Mouse (Mus musculus): Measurements from ENCODE around the gene Epha7. TPM values are rescaled to one million over a fixed set of nuclear protein-coding genes. Genes with fewer than 3 reads are reported as not detected.

Gene Epha7
- polyA plus RNA-seq (2012; fragmentation: generic; extraction: Trizol) = 0.94 TPM

GRCm38 (mm10) chr4:28812691-28813289 lies at the start of gene Epha7:
Gene Epha7 (plus strand): TSS chr4:28813131.
- H3K27me3 ChIP-seq (ENCODE audit: control insufficient read depth, insufficient read depth, insufficient read length) = no peaks in the 10 kb centered on the region
- TF ChIP-seq POLR2A (IDR thresholded peaks at IDR 0.05; ENCODE audit: insufficient read length, low read depth) = peak; percentile 73
- peak; percentile 82 for TF ChIP-seq POLR2AphosphoS2 (IDR thresholded peaks at IDR 0.05; ENCODE audit: insufficient read length, low read depth)
- no peak for TF ChIP-seq MAX (IDR thresholded peaks at IDR 0.05; ENCODE audit: low read depth)
- TF ChIP-seq MYOG (IDR thresholded peaks at IDR 0.05; ENCODE audit: control insufficient read depth in 1 of 3, insufficient read depth in 1 of 3, insufficient read length in 2 of 3, low read depth in 2 of 3) = peak in 1 of 3 experiments; percentile 19
- no peak for TF ChIP-seq REST (IDR thresholded peaks at IDR 0.05; ENCODE audit: insufficient read depth, insufficient read length)
- TF ChIP-seq E2F4 (IDR thresholded peaks at IDR 0.05; ENCODE audit: insufficient read depth) = no peak
- no peak for TF ChIP-seq USF1 (IDR thresholded peaks at IDR 0.05; ENCODE audit: low read depth)
- TF ChIP-seq CEBPB (IDR thresholded peaks at IDR 0.05; ENCODE audit: insufficient read depth, poor library complexity, severe bottlenecking) = no peak
- no peak for TF ChIP-seq TCF12 (IDR thresholded peaks at IDR 0.05; ENCODE audit: insufficient read depth, poor library complexity, severe bottlenecking)
- no peak for TF ChIP-seq MYOD1 (IDR thresholded peaks at IDR 0.05; ENCODE audit: control insufficient read depth in 1 of 3, insufficient read length in 2 of 3, low read depth in 2 of 3)
- peak; percentile 19 for TF ChIP-seq SRF (IDR thresholded peaks at IDR 0.05; ENCODE audit: control insufficient read depth, insufficient read length, low read depth)
- peak; percentile 44 for TF ChIP-seq TCF3 (IDR thresholded peaks at IDR 0.05; ENCODE audit: insufficient read length, low read depth)
- H3K79me2 ChIP-seq (ENCODE audit: control insufficient read depth, insufficient read depth) = no peaks in the 10 kb centered on the region
- peak within 1 kb of the TSS; percentile 34 for H3ac ChIP-seq (ENCODE audit: control insufficient read depth, insufficient read length)
- H3K4me2 ChIP-seq (ENCODE audit: low read depth) = peak within 1 kb of the TSS; percentile 88
- H3K36me3 ChIP-seq (ENCODE audit: control insufficient read depth, insufficient read depth) = no peaks in the 10 kb centered on the region
- H3K4me3 ChIP-seq = peak within 1 kb of the TSS; percentile 51

- Histone ChIP-seq H3K4me2 (ENCODE audit: low read depth) (no peak overlapping the region), H3K27me3 (ENCODE audit: control insufficient read depth, insufficient read depth, insufficient read length) (no peaks in the 10 kb centered on the region)
- TF ChIP-seq MAX (IDR thresholded peaks at IDR 0.05; ENCODE audit: low read depth) = no peak
- no peak for TF ChIP-seq TCF12 (IDR thresholded peaks at IDR 0.05; ENCODE audit: insufficient read depth, poor library complexity, severe bottlenecking)
- no peak for TF ChIP-seq CEBPB (IDR thresholded peaks at IDR 0.05; ENCODE audit: insufficient read depth, poor library complexity, severe bottlenecking)
- TF ChIP-seq TCF3 (IDR thresholded peaks at IDR 0.05; ENCODE audit: insufficient read length, low read depth) = no peak
- TF ChIP-seq MYOG (IDR thresholded peaks at IDR 0.05; ENCODE audit: control insufficient read depth in 1 of 3, insufficient read depth in 1 of 3, insufficient read length in 2 of 3, low read depth in 2 of 3) = no peak
Measured at GRCm38 (mm10) chr4:28783961-28784360, 29.0 kb upstream of the Epha7 start.

DNA sequence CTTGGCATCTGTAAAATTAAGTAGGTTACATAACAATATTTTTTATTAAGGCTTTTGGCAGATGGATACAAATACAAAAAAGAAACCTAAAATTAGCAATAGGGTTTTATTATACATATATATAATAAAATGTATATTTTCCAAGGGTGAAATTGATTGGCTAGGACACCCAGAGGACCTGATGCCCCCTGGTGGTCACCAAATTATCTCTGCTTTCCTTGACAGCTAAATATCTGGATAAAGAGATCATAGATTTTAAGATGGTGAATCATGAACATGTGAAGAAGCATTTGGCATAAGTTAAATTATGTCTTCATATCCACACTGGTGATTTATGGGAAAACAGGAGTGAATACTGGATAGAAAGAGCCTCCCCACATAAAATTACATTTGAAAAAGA lies 4.1 kb upstream of the Epha7 start:
- H3K36me3 ChIP-seq (ENCODE audit: control insufficient read depth, insufficient read depth) = no peaks in the 10 kb centered on the region
- H3K27me3 ChIP-seq (ENCODE audit: control insufficient read depth, insufficient read depth, insufficient read length) = no peaks in the 10 kb centered on the region
- H3ac ChIP-seq (ENCODE audit: control insufficient read depth, insufficient read length) = no peak overlapping the region
- H3K4me3 ChIP-seq = no peak overlapping the region
- no peak overlapping the region for H3K4me2 ChIP-seq (ENCODE audit: low read depth)
- no peaks in the 10 kb centered on the region for H3K79me2 ChIP-seq (ENCODE audit: control insufficient read depth, insufficient read depth)
- TF ChIP-seq USF1 (IDR thresholded peaks at IDR 0.05; ENCODE audit: low read depth) = no peak
- no peak for TF ChIP-seq REST (IDR thresholded peaks at IDR 0.05; ENCODE audit: insufficient read depth, insufficient read length)
- no peak for TF ChIP-seq MYOG (IDR thresholded peaks at IDR 0.05; ENCODE audit: control insufficient read depth in 1 of 3, insufficient read depth in 1 of 3, insufficient read length in 2 of 3, low read depth in 2 of 3)
- TF ChIP-seq TCF3 (IDR thresholded peaks at IDR 0.05; ENCODE audit: insufficient read length, low read depth) = no peak
- TF ChIP-seq POLR2A (IDR thresholded peaks at IDR 0.05; ENCODE audit: insufficient read length, low read depth) = no peak
- no peak for TF ChIP-seq CEBPB (IDR thresholded peaks at IDR 0.05; ENCODE audit: insufficient read depth, poor library complexity, severe bottlenecking)
- no peak for TF ChIP-seq SRF (IDR thresholded peaks at IDR 0.05; ENCODE audit: control insufficient read depth, insufficient read length, low read depth)
- TF ChIP-seq MAX (IDR thresholded peaks at IDR 0.05; ENCODE audit: low read depth) = no peak
- no peak for TF ChIP-seq POLR2AphosphoS2 (IDR thresholded peaks at IDR 0.05; ENCODE audit: insufficient read length, low read depth)

More at GRCm38 (mm10) chr4:28783961-28784360, 29.0 kb upstream of the Epha7 start:
- Histone ChIP-seq H3K79me2 (ENCODE audit: control insufficient read depth, insufficient read depth) (no peaks in the 10 kb centered on the region), H3ac (ENCODE audit: control insufficient read depth, insufficient read length) (no peak overlapping the region), H3K36me3 (ENCODE audit: control insufficient read depth, insufficient read depth) (no peaks in the 10 kb centered on the region), H3K4me3 (no peak overlapping the region)

DNA sequence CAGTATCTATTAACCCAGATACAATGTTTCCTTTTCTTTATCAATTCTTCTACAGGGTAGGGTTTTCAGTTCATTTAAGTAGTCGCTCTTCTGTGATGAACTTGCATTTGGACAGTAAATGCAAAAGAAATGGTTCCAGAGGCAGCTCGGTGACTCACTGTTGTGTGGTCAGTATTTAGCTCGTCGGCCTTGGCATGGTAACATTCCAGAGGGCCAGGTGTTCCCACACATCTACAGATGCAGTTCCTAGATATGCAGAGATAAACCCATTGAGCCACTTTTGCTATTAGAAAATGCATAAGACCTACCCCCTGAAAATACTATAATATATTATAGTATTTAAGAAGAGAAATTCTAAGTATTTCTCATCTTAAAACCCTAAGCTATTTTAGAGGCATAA lies 3.2 kb upstream of the Epha7 start:
- no peak overlapping the region for H3K4me3 ChIP-seq
- H3K36me3 ChIP-seq (ENCODE audit: control insufficient read depth, insufficient read depth) = no peaks in the 10 kb centered on the region
- H3K79me2 ChIP-seq (ENCODE audit: control insufficient read depth, insufficient read depth) = no peaks in the 10 kb centered on the region
- H3K4me2 ChIP-seq (ENCODE audit: low read depth) = no peak overlapping the region
- TF ChIP-seq TCF3 (IDR thresholded peaks at IDR 0.05; ENCODE audit: insufficient read length, low read depth) (no peak), USF1 (IDR thresholded peaks at IDR 0.05; ENCODE audit: low read depth) (no peak), MYOD1 (IDR thresholded peaks at IDR 0.05; ENCODE audit: control insufficient read depth in 1 of 3, insufficient read length in 2 of 3, low read depth in 2 of 3) (peak in 2 of 3 experiments; percentile 46 to 53)
- no peak overlapping the region for H3ac ChIP-seq (ENCODE audit: control insufficient read depth, insufficient read length)
- no peaks in the 10 kb centered on the region for H3K27me3 ChIP-seq (ENCODE audit: control insufficient read depth, insufficient read depth, insufficient read length)

Data from myocyte (in vitro differentiated cells).